Mouse (Mus musculus) adrenal gland, postnatal 36 days (tissue): Measurements from ENCODE around the gene Fam241b. TPM values are rescaled to one million over a fixed set of nuclear protein-coding genes. Genes with fewer than 3 reads are reported as not detected.

ENCODE experiments used
- DNase-seq, 2 experiments: peaks; one replicate each; pipeline ENCODE4 v3.0.0; 2021; ENCODE audit warnings: mixed read lengths in 1 of 2
- long read RNA-seq, 2 experiments: library from polyadenylated mRNA; stranded (forward); transcript quantifications; one replicate each; pipeline ENCODE4 v2.0.0; 2021; ENCODE audit warnings: borderline sequencing depth in 2 of 2
- total RNA-seq, 2 experiments: library from RNA; stranded (reverse); gene quantifications; 2 replicates each; pipeline ENCODE4 v1.2.3; 2021

Gene Fam241b
- total RNA-seq, result 1 to 10 TPM; 2.2 to 5.5 TPM
- long read RNA-seq, experiment 1, transcript Fam241b-208 (3 exons, 1,135 nt), result major isoform, 6 of 12 reads
- long read RNA-seq, experiment 1, partial matches to known transcripts, result 1 of 12 reads
- long read RNA-seq, experiment 1, other reads (novel, unspliced or antisense), result 1 of 12 reads
- long read RNA-seq, experiment 2, result 0 reads

DNA sequence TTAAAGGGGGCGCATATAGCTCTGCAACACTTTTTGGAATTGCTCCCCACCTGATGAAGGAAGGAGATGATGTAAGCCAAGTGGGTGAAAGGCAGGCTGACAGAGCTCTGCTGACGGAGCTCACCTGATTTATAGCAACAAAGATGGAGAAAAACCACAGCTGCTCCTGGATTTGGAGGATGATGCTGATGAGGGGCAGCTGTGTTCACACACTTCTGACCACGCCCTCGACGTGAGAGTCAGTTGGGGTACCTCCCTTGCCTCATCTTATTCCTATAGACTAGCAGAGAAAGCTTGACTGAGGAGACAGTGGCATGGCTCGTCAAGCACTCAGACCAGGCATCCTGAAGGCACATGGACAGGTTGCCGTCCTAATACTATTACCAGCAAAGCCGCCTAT is at the start of gene Fam241b:
Gene Fam241b (minus strand): TSS at position 101 of the 400 bp plus-strand sequence.
- no peak for DNase-seq

DNA sequence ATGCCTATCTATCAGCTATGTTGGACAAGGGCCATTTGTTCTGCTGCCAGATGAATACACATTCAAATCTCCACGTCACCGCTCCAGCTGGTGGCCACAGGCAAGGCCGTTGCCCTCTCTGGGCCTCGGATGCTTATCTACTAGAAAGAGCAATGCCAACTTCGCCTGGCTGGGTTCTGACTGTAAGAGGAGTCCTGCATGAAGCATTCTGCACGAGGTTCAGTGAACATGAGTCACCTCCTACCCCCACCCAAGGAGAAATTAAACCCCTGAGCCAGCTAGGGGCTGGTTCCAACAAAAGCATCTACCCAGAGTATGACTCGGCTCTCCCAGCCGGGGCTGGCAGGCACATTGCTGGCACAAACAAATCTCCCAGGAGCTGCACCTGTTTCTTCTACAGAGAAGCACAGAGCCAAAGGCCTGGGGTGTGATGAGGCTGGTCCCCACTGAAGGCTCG is 49.0 kb upstream of the Fam241b start:
- DNase-seq, result peak; percentile 82 to 90

DNA sequence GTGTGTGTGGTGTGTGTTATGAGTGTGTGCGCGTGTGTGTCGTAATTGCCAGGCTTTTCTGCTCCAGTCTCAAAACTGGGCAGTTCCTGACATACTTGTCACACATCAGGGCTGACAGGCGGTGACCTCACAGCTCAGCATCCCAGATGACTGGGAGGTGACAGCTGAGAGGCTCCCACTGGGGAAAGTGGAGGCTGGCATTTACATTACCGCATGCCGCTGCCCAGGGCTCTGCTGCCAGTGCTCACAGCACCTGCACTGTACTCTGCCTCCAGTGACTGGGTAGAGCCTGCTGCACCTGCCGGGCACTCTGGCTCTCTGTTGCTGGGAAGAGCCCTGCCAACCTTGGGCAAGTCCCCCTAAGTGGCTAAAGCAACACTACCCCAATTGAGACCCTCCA is 47.1 kb upstream of the Fam241b start:
- DNase-seq, result no peak

DNA sequence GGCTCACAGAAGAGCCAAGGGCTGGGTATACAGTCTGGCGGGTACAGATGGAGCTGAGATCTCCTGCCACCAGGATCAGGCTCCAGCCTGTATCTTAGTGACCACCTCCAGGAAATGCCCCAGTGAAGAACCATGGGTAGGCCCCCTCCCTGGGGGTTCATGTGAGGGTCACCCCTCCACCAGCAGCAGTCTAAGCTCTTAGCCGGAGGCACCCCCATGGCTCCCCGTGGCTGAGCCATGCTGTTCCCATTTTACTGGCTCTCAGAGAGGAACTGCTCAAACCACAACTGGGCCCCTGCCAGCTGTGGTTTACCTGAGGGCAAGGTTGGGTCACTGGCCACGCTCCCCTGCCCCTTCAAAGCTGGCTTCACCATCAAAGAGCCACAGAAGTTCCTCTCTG is 46.2 kb upstream of the Fam241b start:
- peak in 1 of 2 experiments; percentile 49 for DNase-seq

DNA sequence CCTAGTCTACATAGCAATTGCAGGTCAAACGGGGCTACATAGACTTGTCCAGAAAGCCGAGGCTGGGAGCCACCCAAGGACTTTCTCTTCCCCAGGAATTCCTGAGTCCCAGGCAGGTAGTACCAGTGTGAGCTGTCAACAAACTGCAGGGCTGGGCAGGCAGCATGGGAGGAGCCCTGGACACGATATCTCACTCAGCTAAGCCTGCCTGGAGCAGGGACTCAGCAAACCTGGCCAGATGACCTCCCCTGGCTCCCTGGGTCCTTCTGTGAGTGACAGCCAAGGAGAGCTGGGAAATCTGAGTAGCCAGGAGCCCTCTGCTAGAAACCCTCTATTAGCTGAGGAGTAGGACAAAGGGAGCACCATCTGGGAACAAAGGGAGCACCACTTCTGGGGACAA is 45.6 kb upstream of the Fam241b start:
- no peak for DNase-seq

DNA sequence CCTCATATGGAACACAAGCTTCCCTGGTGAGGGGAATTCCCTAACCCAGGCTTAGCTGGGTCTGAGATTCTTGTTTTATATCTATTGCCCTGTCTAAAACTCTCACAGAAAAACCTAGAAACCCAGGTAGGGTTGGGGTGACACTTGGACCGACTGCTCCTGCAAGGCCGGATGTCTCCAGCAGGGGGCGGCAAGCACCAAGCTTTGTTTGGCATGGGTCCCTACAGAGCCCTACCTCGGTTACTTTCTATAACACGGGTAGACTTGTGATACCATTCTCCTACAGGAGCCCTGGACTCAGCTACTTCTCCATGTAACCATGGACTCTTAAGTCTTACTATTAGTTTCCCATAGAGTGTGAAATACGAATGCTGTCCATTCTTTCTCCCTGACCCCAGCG is 43.2 kb upstream of the Fam241b start:
- DNase-seq, result peak; percentile 87 to 89

DNA sequence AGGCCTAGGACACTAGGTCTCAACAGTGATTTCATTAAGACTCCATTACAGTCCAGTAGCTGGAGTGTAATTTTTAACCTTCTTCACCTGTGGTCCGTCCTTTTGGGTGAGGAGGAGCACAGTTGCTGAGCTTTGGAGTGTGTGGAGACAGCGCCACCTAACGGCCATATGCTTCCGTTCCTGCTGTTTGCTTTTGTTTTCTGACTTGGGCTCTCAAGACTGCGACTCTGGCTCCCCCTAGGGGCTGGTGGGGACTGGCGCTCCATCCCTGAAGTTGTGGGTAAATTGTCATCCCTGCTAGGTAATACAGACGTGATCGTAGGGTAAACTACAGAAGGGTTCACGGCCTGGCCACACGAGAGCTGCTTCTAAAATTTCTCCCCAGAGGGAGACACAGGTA is 39.3 kb upstream of the Fam241b start:
- peak; percentile 93 to 97 for DNase-seq

DNA sequence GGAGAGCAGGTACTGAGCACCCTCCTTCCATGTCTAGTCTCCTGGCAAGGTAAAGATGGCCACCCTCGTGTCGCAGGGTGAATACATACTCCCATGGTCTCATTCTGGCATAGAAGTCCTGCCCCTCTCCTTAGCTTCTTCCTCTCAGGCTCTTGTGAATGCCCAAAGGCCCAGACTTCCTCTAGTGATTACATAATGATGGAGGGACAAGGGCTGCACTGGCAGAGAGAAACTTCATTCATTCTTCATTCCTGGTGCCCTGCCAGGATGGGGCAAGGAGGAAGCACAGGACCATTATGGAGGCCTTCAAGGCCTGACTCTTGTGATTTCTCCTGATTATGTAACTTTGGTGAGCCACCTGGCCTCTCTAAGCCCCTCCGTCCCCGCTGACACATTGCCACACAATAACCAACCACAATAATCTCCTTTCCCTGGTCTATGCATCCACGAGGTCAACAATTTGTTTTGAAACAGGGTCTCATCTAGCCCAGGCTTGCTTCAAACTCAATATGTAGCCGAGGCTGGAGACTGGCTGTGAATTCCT is 38.8 kb upstream of the Fam241b start:
- DNase-seq, result no peak

DNA sequence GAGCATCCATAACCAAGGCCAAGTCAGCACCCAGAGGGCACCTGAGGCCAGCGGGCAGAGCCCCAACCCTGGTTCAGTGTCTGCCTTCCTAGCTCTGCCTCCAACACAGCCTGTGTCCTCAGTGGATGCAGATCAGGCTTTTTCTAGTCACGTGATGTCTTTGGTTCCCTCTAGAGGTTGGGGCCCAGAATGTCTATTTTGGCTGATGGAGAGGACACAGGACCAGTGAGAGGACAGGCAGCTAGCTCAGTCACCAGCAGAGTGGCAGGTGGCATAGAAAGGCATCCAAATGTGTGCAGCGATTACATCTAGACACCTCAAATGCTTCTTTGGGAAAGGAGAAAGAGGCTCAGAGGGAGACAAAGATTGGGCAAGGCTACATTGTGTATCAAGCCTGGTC is 38.0 kb upstream of the Fam241b start:
- DNase-seq, result no peak

DNA sequence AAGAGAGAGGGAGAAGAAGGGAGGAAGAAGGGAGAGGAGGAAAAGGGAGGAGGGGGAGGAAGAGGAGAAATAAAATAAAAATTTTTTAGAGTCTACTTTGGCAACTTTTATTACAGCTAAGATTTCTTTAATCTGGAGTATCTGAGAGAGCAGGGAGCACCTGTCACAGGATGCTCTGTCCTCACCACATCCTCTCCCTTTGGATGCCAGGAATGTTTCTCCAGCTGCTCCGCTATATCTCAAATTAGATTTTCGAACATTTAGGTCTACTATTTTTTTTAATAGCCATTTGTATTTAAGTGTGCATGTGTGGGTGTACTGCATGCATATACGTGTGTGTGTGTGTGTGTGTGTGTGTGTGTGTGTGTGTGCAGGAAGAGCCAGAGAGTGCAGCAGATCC is 36.2 kb upstream of the Fam241b start:
- no peak for DNase-seq

DNA sequence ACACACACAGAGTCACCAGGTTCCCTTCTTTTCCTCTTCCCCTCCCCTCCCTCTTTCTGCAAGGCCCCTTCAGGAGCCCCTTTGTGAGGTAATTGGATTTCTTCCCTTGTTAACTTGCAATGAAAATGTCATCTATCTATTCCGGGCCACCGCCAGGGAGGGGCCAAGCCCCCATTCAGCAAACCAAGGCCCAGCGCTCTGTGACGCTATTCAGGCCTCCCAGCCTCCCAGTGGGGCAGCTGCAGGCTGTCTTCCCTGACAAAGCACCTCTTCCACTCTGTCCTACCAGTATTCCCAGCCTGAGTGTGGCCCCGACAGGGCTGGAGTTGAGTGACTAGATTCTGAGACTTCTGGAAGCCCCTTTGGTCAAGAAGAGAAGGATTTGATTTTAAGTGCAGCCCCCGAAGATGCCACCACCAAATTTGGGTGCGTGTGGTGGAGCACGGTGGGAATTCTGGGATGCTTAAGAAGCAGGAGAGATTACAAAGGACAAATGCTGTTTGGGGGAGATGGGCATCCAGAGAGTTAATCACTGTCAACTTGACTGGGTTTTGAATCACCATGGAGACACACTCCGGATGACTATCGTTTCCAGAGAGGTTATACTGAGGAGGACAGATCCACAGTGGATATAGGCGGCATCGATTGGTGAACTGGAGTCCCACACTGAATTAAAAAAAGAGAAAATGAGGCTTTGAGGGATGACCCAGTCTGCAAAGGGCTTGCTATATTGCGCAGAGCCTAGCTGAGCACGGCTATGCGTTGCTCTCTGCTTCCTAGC is 31.0 kb upstream of the Fam241b start:
- no peak for DNase-seq

DNA sequence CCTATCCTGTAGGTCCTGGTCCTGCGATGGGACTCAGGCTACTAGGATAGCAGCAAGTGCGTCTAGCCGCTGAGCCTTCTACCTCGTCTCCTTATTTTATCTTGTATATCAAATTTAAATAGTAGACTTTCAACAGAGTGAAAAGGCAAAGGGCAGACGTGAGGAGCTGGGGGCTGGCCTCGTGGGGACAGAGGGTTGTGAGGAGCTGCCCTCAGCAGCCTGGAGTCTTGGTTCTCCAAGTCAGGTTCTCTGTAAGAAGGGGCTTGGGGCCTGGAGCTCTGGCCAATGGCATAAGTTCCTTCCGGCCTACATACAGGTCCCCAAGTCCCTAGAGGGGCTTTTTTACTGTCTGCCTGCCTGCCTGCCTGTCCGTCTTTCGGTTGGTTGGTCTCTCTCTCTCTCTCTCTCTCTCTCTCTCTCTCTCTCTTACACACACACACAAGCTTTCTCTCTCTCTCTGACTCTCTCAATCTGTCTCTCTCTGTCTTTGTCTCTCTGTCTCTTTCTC is 30.3 kb upstream of the Fam241b start:
- no peak for DNase-seq

DNA sequence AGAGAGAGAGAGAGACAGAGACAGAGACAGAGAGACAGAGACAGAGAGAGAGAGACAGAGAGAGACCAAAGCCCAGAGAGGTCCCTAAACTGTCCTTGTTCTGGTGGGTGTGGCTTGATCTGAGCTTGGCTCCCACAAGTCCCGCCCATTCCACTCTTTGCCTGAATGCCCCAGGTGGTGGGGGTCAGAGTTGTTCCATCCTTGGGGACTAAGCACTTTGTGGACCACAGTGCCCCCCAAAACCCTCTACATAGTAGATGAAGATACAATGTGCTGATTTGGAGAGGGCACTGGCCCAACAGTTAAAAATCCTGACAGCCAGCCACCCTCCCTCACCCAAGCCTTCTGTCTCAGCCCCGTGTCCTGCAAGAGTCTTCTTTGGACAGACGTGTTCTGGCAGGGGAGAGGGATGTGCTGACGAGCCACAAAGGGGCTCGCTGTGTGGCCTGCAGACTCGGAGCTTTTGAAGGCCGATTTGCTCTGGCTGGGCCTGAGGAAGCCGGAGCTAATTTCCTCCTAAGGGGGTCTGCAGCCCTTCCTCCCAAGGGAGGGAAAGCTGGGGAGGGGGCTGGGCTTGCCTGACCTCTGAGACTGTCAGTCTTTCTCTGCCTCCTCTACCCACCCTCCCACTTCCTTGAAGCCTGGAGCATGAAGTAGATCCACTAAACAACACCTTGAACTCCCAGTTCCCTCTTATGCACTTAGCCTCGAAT is 29.3 kb upstream of the Fam241b start:
- DNase-seq, result no peak

DNA sequence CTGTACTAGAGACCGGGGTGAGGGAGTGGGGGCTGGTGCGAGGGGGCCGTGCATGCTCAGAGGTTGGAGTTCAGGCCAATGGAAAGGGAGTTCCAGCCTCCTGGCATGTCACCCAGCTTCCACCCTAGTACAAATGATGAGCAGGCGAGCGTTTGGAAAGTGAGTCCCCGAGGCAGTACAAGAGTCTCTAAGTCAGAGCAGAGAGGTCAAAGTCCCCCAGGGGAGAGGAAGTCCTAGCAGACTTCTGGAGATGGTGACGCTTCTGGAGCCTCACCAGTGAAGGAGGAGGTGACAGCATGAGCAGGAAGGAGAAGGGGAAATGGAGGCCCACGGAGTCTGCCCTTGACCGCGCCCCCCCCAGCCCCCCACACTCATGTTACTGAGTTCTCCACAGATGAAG is 18.7 kb upstream of the Fam241b start:
- DNase-seq, result peak; percentile 10 to 29

DNA sequence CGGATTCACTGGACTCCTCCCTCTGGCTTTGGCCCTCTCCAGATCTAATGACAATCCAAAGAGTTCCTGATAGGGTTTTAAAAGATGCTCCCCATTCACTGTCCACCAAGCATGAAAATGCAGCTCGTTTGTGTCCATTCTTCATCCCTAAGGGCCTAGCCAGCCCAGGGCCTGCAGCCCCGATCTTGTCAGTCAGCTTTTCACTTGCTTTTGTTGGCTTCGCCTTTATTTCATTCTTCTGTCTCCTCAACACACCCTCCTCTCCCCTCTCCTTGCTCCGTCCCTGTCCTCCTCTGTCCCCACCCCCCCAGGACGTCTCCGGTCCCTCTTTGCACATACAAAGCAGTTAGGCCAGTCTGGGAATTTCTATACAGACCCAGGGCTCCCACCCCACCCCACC is 6.2 kb upstream of the Fam241b start:
- no peak for DNase-seq

DNA sequence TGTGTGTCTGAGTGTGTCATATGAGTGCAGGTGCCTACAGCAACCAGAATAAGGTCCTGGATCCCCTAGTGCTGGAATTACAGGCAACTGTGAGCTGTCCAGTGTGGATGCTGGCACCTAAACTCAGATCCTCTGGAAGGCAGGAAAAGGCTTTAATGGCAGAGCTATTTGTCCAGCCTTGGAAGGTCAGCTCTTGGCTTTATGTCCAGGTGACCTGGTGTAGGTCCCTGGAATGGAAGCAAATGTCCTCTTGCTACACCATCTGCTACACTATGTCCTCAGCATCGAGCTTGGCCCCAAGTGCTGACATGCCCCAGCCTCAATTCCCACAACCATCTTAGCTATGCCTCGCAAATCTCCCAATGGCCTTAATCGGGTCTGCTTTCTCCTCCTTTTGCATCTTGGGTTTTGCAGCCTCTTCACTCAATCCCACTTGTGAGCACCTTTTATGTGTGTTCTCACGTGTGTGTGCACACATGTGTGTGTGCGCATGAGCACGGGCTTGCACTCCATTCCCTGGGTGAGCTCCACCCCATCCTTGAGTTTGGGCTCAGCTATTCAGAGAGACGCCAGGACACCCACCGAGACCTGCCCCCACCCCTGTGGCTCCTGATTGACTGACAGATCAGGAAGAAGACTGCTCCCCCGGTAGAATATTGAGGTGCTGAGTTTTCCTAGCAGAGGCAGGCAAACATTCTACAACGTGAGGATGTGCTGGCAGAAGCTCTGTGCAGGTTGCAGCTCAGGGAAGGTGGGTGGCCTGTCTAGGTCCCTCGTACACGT is 3.9 kb upstream of the Fam241b start:
- no peak for DNase-seq

DNA sequence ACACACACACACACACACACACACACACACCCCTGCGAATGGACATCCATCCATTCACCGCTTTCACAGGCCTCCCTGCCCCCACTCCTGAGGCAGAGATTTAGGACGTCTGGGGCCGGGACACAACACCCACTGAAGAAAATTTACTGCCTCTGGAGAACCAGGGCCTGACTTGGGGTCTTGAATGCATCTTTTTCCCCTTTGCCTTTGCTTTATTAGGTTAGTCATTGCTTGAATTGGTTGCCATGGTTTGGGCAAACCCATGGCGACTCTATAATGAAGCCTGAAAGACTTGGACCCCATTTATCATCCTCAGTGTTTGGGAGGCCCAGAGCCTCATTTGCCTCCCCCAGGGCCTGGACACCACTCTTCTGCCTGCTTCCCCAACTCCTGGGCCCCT is 2.2 kb upstream of the Fam241b start:
- DNase-seq, result no peak

DNA sequence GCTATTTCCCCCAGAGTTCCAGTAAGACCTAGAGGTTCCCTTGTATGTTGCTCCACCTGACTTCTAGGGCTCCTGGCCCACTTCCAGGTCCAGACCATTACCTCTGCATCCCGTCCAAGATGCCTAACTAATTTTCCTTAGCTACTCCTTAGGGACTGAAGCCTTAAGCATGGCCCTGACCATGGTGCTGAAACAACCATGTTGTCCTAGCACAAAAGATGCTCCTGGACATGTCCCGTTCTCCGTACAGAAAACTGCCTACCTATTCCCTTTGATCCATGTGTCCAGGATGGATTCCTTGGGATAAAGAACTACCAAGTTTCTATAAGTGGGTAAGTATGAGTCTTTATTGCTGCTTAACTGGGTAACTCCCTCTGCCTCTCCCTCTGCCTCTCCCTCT is 5.7 kb downstream of the Fam241b start:
- DNase-seq, result peak; percentile 41 to 47

DNA sequence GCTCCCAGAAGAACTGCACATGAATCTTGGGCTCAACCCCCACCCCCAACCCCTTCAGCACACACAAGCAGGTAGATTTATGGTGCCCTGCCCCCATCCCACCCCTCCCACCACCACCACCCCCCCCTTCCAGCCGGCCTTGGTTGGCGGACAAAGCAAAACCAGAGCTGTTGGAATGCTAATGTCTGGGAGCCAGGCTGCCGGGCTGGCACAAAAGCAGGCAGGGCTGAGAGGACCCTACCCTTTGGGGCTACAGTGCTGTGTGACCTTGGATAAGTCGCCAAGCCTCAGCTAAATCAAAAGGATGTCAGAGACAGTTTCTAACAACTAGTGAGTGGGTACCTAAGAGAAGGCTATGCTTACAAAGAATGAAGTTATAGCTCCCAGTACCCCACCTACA is 6.6 kb downstream of the Fam241b start:
- DNase-seq, result no peak

DNA sequence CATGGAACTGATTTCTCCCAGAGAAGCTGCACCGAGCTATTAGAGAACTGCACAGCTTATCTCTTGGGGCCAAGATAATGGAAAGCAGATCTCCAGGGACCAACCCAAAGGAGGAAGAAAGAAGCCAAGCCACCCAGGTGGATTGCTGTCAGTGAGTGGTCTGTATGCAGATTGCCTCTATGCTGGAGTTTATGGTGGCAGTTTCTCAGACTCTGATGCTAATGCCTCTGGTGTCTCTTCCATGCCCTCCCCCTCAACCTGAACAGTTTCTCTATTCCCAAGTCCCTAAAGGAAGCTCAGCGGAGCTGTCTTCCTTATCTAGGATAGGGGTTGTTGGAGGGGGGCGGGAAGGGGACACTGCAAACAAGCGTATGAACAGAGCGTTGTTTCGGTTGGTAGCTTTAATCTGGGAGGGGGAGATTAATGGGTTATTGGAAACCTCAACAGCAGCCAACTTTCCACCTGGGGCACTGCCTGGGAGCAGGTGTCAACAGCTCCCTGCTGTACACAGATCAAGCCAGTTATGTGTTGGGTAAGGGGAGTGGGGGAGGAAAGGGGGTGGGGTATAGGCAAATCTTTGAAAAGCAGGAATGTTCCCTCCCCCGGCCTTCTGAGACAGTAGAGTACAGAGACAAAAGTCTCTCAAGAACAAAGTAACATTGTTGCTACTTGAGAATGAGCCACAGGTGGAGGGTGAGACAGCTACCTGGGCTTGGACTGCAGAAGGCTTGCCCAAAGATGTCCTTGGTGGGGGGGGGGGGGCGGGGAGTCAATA is 7.8 kb downstream of the Fam241b start:
- no peak for DNase-seq

DNA sequence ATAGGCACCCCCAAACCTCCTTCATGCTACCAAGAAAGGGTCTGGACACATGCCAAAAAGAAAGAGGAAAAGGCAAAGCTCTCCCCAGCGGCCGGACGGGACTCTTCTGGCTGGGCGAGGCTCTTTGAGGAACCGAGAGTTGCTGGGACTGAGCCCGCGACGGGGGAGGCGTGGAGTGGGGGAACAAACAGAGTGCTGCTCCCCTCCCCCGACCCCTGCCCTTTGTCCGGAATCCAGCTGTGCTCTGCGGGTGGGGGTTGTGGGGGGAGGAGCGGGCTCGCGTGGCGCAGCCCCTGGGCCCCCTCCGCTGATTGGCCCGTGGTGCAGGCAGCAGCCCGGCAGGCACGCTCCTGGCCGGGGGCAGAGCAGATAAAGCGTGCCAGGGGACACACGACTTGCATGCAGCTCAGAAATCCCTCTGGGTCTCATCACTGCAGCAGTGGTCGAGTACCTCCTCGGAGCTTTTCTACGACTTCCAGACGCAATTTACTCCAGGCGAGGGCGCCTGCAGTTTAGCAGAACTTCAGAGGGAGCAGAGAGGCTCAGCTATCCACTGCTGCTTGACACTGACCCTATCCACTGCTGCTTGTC is 10.9 kb downstream of the Fam241b start, which contains the start of gene Neurog3:
Gene Neurog3 (plus strand): TSS at position 400 of the 591 bp plus-strand sequence.
- peak in 1 of 2 experiments; percentile 7 for DNase-seq
